Mouse (Mus musculus) thymus, adult 2 months (tissue): ENCODE data around the gene Gas2.

Source experiments
- CTCF ChIP-seq: fragments of 200-500 bp; IDR thresholded peaks from 2 replicates; pipeline ENCODE4 v1.5.1; 2012; ENCODE audit warnings: mild to moderate bottlenecking, control low read depth, low read length, moderate library complexity, borderline replicate concordance; ENCODE audit not compliant: control insufficient read depth, poor library complexity, insufficient read depth; ENCODE audit errors: extremely low read depth
- POLR2A ChIP-seq: fragments of 200-500 bp; IDR thresholded peaks from 2 replicates; pipeline ENCODE4 v1.6.1; 2012; ENCODE audit warnings: mild to moderate bottlenecking, low read length, control low read depth, moderate library complexity; ENCODE audit not compliant: control insufficient read depth, poor library complexity, insufficient read depth; ENCODE audit errors: extremely low read depth

- no peak for TF ChIP-seq CTCF
- no peak for TF ChIP-seq POLR2A
Measured at GRCm38 (mm10) chr7:52037600-52038582, 176.1 kb downstream of the Gas2 start.
